Mouse (Mus musculus): ENCODE data around the gene Zfp729b. TPM values are rescaled to one million over a fixed set of nuclear protein-coding genes. Genes with fewer than 3 reads are reported as not detected.

Gene Zfp729b
- 9.9 and 12.7 TPM in 2 replicates for total RNA-seq (2023)

DNA sequence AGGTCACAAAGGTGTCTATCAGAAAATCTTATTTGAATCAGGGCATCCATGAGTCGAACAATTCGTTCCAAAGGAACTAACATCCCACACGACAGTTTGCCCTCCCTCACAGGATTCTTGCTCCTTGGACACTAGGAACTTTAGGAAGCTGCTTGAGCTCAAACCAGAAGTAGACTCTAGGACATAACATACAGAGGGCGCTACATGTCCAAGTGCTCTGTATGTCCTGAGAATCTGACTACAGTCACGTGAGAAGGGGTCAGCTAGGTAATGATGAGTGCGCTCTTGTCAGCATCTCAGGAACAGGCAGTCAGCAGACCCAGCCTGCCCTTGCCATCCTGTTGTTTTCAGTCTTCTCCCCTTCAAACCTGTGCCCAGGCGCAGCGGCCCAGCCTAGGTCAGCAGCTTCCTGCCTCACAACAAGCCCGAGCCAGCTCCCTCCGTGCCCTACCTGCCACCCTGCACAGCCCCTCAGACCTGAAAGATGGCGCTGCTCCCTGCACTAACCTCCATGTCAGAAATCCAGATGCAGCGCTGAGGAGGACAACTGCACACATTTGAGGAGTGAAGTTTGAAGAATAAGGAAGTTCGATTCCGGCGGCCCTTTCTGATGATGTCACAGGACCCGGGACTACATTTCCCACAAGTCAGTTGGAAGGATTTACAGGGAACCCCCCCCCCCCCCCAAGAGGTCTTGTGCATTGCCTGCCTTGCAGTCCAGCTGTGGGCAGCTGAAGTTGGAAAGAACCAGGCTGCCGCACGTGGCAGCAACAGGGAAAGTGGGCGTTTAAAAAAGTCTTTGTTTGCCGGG is at the start of gene Zfp729b:
Gene Zfp729b (minus strand): TSS at position 642 of the 811 bp plus-strand sequence.

DNA sequence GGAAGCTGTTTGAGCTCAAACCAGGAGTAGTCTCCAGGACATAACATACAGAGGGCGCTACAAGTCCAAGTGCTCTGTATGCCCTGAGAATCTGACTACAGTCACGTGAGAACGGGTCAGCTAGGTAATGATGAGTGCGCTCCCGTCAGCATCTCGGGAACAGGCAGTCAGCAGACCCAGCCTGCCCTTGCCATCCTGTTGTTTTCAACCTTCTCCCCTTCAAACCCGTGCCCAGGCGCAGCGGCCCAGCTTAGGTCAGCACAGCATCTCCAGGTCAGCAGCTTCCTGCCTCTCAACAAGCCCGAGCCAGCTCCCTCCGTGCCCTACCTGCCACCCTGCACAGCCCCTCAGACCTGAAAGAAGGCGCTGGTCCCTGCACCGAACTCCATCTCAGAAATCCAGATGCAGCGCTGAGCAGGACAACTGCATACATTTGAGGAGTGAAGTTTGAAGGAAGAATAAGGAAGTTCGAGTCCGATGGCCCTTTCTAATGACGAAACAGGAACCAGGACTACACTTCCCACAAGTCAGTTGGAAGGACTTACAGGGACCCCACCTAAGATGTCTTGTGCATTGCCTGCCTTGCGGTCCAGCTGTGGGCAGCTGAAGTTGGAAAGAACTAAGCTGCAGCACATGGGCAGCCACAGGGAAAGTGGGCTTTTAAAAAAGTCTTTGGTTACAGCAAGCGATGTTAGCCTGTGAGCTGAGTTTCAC is 27.9 kb upstream of the Zfp729b start, which contains the start of the genes Gm49345 and Zfp729a:
Gene Gm49345 (minus strand): TSS at position 476 of the 714 bp plus-strand sequence.
Gene Zfp729a (minus strand): TSS at position 498 of the 714 bp plus-strand sequence.

DNA sequence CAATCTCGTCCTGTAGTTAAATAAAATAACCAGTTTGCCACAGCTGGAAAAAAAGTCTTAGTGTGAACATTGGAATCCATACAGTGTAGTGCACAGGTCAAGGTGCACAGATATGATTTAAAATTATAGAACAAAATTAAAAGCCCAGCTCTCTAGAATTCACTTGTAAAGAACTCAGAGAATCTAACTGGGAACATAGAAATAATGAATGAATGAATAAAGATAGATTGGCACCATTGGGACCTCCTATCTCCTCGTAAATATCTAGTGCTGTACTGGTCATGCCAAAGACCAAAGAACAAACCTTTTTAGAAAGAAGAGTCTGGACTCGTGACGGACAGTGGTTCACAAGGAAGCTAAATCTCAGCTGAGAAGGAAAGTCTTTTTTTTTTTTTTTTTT is 55.8 kb downstream of the Zfp729b start, which contains the start of gene Zfp748:
Gene Zfp748 (minus strand): TSS at position 101 of the 400 bp plus-strand sequence.

Other genes with a start within 250 kb of the Zfp729b start
- gene Gm28044, start 249.2 kb downstream of the Zfp729b start, total RNA-seq (2023): 2.2 TPM in 1 of 2 replicates, not detected in the other
- 3.7 and 4.8 TPM in 2 replicates for gene Zfp953, start 249.1 kb downstream of the Zfp729b start, total RNA-seq (2023)
- 2.3 TPM in 1 of 2 replicates, not detected in the other for gene Gm28041, start 234.0 kb downstream of the Zfp729b start, total RNA-seq (2023)
- gene Zfp456, start 233.9 kb downstream of the Zfp729b start, total RNA-seq (2023): 0.84 and 1.7 TPM in 2 replicates
- 4.1 and 4.7 TPM in 2 replicates for gene Zfp429, start 209.9 kb downstream of the Zfp729b start, total RNA-seq (2023)
- gene Zfp459, start 188.3 kb downstream of the Zfp729b start, total RNA-seq (2023): 0.16 TPM in 1 of 2 replicates, not detected in the other
- gene Zfp874a, start 158.1 kb downstream of the Zfp729b start, total RNA-seq (2023): 2.3 TPM in 2 replicates
- gene Zfp874b, start 125.4 kb downstream of the Zfp729b start, total RNA-seq (2023): 4.4 and 8.0 TPM in 2 replicates
- gene Zfp58, start 109.2 kb downstream of the Zfp729b start, total RNA-seq (2023): 2.2 and 3.5 TPM in 2 replicates
- gene Gm26965, start 83.6 kb downstream of the Zfp729b start, total RNA-seq (2023): not detected in 2 replicates
- gene Zfp87, start 83.5 kb downstream of the Zfp729b start, total RNA-seq (2023): 7.5 and 8.5 TPM in 2 replicates
- 2.6 and 4.2 TPM in 2 replicates for gene Zfp748, start 55.9 kb downstream of the Zfp729b start, total RNA-seq (2023)
- gene Gm49345, start 28.1 kb upstream of the Zfp729b start, total RNA-seq (2023): 2.8 and 3.4 TPM in 2 replicates
- gene Zfp729a, start 28.1 kb upstream of the Zfp729b start, total RNA-seq (2023): 14.1 and 15.2 TPM in 2 replicates
- gene Zfp738, start 77.4 kb upstream of the Zfp729b start, total RNA-seq (2023): 3.5 and 5.1 TPM in 2 replicates
- gene Zfp65, start 119.5 kb upstream of the Zfp729b start, total RNA-seq (2023): 3.6 and 4.3 TPM in 2 replicates
- 1.5 and 2.3 TPM in 2 replicates for gene Zfp85, start 145.5 kb upstream of the Zfp729b start, total RNA-seq (2023)
- 0.11 TPM in 1 of 2 replicates, not detected in the other for gene Zfp493, start 170.0 kb upstream of the Zfp729b start, total RNA-seq (2023)
- gene Zfp273, start 204.0 kb upstream of the Zfp729b start, total RNA-seq (2023): 0.85 and 1.1 TPM in 2 replicates
- gene Gm10037, start 221.4 kb upstream of the Zfp729b start, total RNA-seq (2023): not detected in 2 replicates

All from neutrophil, adult 65 days (primary cell).